Mouse (Mus musculus) limb, embryonic 10.5 days (tissue): ENCODE results near the gene Krt88. TPM values are rescaled to one million over a fixed set of nuclear protein-coding genes. Genes with fewer than 3 reads are reported as not detected.

Experiments
- DNase-seq: peaks from one replicate; pipeline ENCODE4 v3.0.0-alpha.2; 2017; ENCODE audit warnings: low spot score
- H3K27ac ChIP-seq: fragments of 300-500 bp; sonication (generic); 2 replicates; pipeline ENCODE4 v1.5.1; 2016; ENCODE audit warnings: mild to moderate bottlenecking
- H3K27me3 ChIP-seq: fragments of 300-500 bp; sonication (generic); 2 replicates; pipeline ENCODE4 v1.6.1; 2016; ENCODE audit warnings: low read depth, mild to moderate bottlenecking; ENCODE audit not compliant: poor library complexity, severe bottlenecking
- H3K36me3 ChIP-seq: fragments of 300-500 bp; sonication (generic); 2 replicates; pipeline ENCODE4 v1.6.1; 2016; ENCODE audit warnings: mild to moderate bottlenecking, moderate library complexity
- H3K4me1 ChIP-seq: fragments of 300-500 bp; sonication (generic); 2 replicates; pipeline ENCODE4 v1.6.1; 2016
- H3K4me3 ChIP-seq: fragments of 300-500 bp; sonication (generic); 2 replicates; pipeline ENCODE4 v1.5.1; 2016; ENCODE audit warnings: mild to moderate bottlenecking, moderate library complexity
- H3K9me3 ChIP-seq: fragments of 300-500 bp; sonication (generic); replicated peaks from 2 replicates; pipeline ENCODE4 v1.6.1; 2016; ENCODE audit warnings: mild to moderate bottlenecking
- WGBS: fragments of 180-500 bp; shearing (Covaris S2); methylation state at CpG from one replicate; pipeline ENCODE4 v1.1.7; 2016; 5-methylcytosine and 5-hydroxymethylcytosine counted together
- polyA plus RNA-seq: library from polyadenylated mRNA; unstranded; fragments of >200 nt; fragmentation: Nextera tagmentation; extraction: Ambion mirVana; gene quantifications from 2 replicates; pipeline ENCODE4 v1.2.1, GENCODE M21; 2016

The Krt88 gene
- polyA plus RNA-seq, 1 experiment from 2014 or later, result not detected

DNA sequence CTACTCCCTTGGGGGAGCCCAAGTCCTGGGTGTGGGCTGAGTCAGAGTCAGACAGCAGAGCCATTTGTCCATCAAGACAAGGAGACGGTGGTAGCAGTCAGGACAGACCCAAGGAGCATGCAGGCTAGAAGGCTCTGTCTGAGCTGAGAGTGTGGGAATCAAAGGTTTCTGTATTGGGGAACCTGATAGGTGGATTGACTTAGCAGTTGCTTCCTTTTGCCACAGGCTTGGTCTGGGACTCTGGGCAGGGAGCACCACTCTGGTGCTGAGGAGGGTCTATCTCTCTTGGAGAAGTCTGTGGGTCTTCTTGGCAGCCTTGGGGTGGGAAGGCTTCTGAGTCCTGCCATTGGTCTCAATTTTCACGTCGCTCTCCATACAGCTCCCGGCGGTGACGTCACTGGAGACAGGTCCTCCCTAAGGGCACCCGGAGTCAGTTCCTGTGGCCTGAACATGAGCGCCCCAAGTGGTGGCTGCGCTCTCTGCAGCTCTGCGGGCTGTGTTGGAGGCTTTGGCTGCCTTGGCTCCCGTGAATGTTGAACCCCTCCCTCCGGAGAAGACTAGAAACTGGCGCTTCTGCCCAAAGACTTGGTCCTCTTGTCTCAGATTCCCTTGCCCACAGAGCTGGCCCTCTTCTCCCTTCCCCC lies 5.7 kb downstream of the Krt88 start:
- Histone ChIP-seq H3K27me3 (no peaks in the 10 kb centered on the region), H3K4me1 (no peaks in the 10 kb centered on the region), H3K4me3 (no peak overlapping the region)

DNA sequence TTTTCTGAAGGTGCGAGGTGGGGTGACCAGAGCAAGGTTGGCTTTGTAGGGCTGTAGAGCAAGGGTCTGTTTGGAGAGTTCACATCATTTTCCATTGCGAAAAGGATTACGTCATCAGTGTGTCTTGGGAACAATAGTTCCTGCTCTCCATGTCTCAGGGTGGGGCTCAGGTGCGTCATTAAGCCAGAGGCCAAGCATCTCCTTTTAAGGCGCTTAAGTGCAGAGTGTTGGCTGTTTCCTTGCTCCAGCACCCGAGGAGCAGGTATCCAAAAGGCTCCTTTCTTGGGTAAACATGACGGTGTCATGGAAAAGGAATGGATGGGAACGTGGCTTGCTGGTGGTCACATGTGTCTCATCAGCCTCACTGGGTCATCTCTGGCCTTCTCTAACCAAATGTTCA lies 7.2 kb downstream of the Krt88 start:
- H3K27me3 ChIP-seq, result no peaks in the 10 kb centered on the region
- no peak overlapping the region for H3K4me3 ChIP-seq
- 90% methylated on average over 8 of the region's 8 CpGs for WGBS
- H3K9me3 ChIP-seq, result no peaks in the 10 kb centered on the region
- no peak overlapping the region for H3K27ac ChIP-seq
- H3K4me1 ChIP-seq, result 0 out of 2 replicates have a peak, but pooled peaks cover 4% of the 10 kb centered on the region
- H3K36me3 ChIP-seq, result no peaks in the 10 kb centered on the region
- DNase-seq, result no peak

More for the DNA sequence above, 5.7 kb downstream of the Krt88 start:
- DNase-seq, result peak; percentile 82
- H3K27ac ChIP-seq, result no peak overlapping the region
- 5% methylated on average over 13 of the region's 13 CpGs for WGBS
- no peaks in the 10 kb centered on the region for H3K36me3 ChIP-seq
- no peaks in the 10 kb centered on the region for H3K9me3 ChIP-seq

GRCm38 (mm10) chr15:101455292-101455691 lies 7.7 kb downstream of the Krt88 start:
- Histone ChIP-seq H3K4me3 (no peak overlapping the region), H3K27me3 (no peaks in the 10 kb centered on the region), H3K9me3 (no peaks in the 10 kb centered on the region), H3K27ac (no peak overlapping the region), H3K36me3 (no peaks in the 10 kb centered on the region), H3K4me1 (0 out of 2 replicates have a peak, but pooled peaks cover 4% of the 10 kb centered on the region)
- no peak for DNase-seq
- 91% methylated on average over 2 of the region's 2 CpGs for WGBS

DNA sequence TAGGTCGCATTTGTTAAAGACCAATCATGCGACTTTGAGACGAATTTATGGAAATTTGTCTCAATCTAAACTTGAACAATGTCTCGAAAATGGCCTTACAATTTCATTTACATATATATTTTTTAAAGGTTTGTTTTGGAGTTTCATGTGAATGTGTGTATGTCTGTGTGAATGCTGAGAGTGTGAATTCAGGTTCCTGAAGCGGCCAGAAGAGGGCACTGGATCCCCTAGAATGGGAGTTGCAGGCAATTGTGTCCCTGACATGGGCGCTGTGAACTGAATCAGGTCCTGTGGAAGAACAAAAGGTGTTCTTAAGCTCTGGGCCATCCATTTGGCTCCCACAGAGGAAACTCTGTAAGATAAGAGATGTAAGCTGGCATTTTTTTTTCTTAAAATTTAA lies 8.3 kb downstream of the Krt88 start:
- Histone ChIP-seq H3K4me1 (0 out of 2 replicates have a peak, but pooled peaks cover 4% of the 10 kb centered on the region), H3K27me3 (no peaks in the 10 kb centered on the region), H3K9me3 (no peaks in the 10 kb centered on the region), H3K4me3 (no peak overlapping the region), H3K36me3 (no peaks in the 10 kb centered on the region), H3K27ac (no peak overlapping the region)
- no peak for DNase-seq
- 87% methylated on average over 6 of the region's 6 CpGs for WGBS

DNA sequence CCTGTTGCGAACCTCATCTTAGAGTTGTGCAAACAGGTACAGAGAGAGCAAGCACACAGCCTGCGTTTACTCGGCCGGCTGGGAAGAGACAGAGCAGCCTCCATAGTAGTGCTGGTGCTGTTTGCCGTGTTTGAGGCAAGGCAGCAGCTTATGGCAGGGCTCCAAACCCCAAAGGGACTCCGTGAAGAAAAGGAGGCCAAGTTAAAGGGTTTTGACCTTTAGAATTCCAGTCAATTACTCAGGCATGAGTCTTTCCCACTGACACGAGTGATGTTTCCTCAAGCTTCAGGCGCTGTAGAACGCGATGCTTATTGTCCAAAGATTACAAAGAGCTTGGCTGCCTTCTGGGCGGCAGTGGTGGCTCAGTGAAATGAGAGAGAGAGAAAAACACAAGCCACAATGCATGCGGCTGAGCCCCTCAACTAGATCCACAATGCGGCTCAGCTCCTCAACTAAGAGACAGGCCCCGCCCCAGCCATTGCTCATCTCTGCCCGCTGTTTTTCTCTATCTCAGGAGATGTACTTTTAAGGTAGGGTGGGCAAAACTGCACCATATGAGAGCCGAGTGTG lies 10.9 kb downstream of the Krt88 start:
- no peaks in the 10 kb centered on the region for H3K36me3 ChIP-seq
- no peaks in the 10 kb centered on the region for H3K27me3 ChIP-seq
- H3K4me1 ChIP-seq, result 0 out of 2 replicates have a peak, but pooled peaks cover 4% of the 10 kb centered on the region
- WGBS, result 81% methylated on average over 16 of the region's 16 CpGs
- no peak overlapping the region for H3K27ac ChIP-seq
- H3K4me3 ChIP-seq, result no peak overlapping the region
- no peak for DNase-seq
- H3K9me3 ChIP-seq, result no peaks in the 10 kb centered on the region

- H3K4me3 ChIP-seq, result no peak overlapping the region
- WGBS, result 84% methylated on average over 14 of the region's 14 CpGs
- H3K27ac ChIP-seq, result no peak overlapping the region
Measured at GRCm38 (mm10) chr15:101459283-101459682, 11.7 kb downstream of the Krt88 start.

DNA sequence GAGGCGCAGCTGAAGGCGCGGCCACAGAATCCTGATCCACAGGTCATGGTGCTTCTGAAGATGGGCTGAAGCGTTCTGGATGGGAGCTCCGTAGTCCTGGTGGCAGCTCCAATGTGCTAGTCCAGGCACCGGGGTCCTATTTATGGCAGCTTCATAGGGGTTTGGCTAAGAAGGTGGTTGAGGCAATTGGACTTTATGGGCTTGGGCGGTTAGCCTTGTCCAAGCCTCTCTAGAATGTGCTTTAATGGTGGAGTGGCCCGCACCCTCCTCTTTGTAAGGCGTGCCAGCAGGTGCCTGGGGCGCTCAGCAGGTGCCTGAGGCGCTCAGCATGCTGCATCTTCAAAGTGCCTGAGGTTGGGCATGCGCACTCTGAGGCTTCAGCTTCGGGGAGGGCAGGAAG lies 16.1 kb downstream of the Krt88 start, which contains the start of gene Krt81:
Gene Krt81 (minus strand): TSS at position 101 of the 400 bp plus-strand sequence.
- 86% methylated on average over 13 of the region's 13 CpGs for WGBS
- DNase-seq, result no peak
- Histone ChIP-seq H3K27me3 (no peaks in the 10 kb centered on the region), H3K36me3 (no peaks in the 10 kb centered on the region), H3K4me3 (no peak within 1 kb of the TSS), H3K9me3 (no peaks in the 10 kb centered on the region), H3K4me1 (0 out of 2 replicates have a peak, but pooled peaks cover 4% of the 10 kb centered on the region), H3K27ac (no peak within 1 kb of the TSS)

More at GRCm38 (mm10) chr15:101459283-101459682, 11.7 kb downstream of the Krt88 start:
- H3K4me1 ChIP-seq, result 0 out of 2 replicates have a peak, but pooled peaks cover 4% of the 10 kb centered on the region
- no peaks in the 10 kb centered on the region for H3K27me3 ChIP-seq
- H3K36me3 ChIP-seq, result no peaks in the 10 kb centered on the region
- DNase-seq, result no peak
- H3K9me3 ChIP-seq, result no peaks in the 10 kb centered on the region

DNA sequence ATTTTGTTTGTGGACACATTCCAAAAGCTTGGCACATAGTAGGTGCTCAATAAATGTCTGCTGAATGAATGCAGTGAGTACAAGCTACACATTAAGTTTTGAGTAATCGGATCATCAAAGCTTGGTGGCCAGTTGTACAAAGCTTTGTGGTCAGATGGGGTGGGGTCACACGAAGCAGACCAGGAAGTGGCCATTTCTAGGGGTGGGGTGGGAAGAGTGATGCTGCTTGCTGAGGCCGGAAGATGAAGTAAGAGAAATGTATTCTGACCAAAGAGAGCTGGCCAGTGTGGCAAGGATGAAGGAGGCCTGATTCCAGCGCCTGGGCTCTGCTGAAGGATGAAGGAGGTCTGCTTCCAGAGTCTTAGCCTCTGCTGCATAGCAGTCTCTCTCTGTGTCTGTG lies 21.5 kb downstream of the Krt88 start:
- Histone ChIP-seq H3K27me3 (no peaks in the 10 kb centered on the region), H3K27ac (no peak overlapping the region), H3K4me1 (no peaks in the 10 kb centered on the region), H3K9me3 (no peaks in the 10 kb centered on the region), H3K36me3 (no peaks in the 10 kb centered on the region), H3K4me3 (no peak overlapping the region)
- 89% methylated on average over 4 of the region's 4 CpGs for WGBS
- no peak for DNase-seq

- Histone ChIP-seq H3K36me3 (no peaks in the 10 kb centered on the region), H3K27ac (no peak within 1 kb of the TSS), H3K9me3 (no peaks in the 10 kb centered on the region), H3K4me1 (no peaks in the 10 kb centered on the region), H3K27me3 (peaks cover 7% of the 10 kb centered on the region; the same call in 1 of the 2 replicates), H3K4me3 (no peak within 1 kb of the TSS)
- 28% methylated on average over 10 of the region's 10 CpGs for WGBS
- peak; percentile 82 for DNase-seq
Measured at GRCm38 (mm10) chr15:101472952-101473528, 25.5 kb downstream of the Krt88 start, which contains the start of gene Krt86. TSS of gene Krt86 (plus strand) at chr15:101473478.

- no peaks in the 10 kb centered on the region for H3K36me3 ChIP-seq
- peaks cover 10% of the 10 kb centered on the region for H3K4me1 ChIP-seq
- H3K27ac ChIP-seq, result no peak overlapping the region
- WGBS, result 8% methylated on average over 31 of the region's 31 CpGs
- peak overlapping the region; percentile 40 for H3K4me3 ChIP-seq
- H3K9me3 ChIP-seq, result no peaks in the 10 kb centered on the region
- peak; percentile 71 for DNase-seq
- H3K27me3 ChIP-seq, result peaks cover 30% of the 10 kb centered on the region
Measured at GRCm38 (mm10) chr15:101479007-101479665, 31.6 kb downstream of the Krt88 start.

DNA sequence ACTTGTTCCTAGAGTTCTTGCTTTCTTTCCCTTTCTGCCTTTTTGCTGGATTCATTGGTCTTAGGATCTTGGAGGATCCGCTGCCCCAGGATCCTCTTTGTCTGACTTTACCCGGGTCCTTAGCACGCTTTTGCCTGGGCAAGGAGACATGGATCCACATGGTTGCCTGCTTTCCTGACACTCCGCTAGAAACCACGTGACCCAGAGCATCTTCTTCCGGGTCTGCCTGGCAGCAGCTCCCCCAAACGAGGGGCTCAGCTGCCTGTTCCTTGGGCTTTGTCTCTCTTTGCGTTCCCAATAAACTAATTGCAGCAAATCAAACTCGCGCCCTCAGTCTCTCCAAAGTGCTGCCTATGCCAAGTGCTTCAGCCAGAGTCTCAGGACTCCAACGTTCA lies 32.1 kb downstream of the Krt88 start:
- Histone ChIP-seq H3K27ac (no peak overlapping the region), H3K4me3 (peak overlapping the region; percentile 40), H3K36me3 (no peaks in the 10 kb centered on the region), H3K9me3 (no peaks in the 10 kb centered on the region), H3K27me3 (peaks cover 30% of the 10 kb centered on the region), H3K4me1 (peaks cover 10% of the 10 kb centered on the region)
- WGBS, result 40% methylated on average over 11 of the region's 11 CpGs
- DNase-seq, result no peak

GRCm38 (mm10) chr15:101482056-101482455 lies 34.5 kb downstream of the Krt88 start:
- H3K4me3 ChIP-seq, result no peak overlapping the region
- DNase-seq, result no peak
- no peaks in the 10 kb centered on the region for H3K36me3 ChIP-seq
- no peaks in the 10 kb centered on the region for H3K9me3 ChIP-seq
- WGBS, result 48% methylated on average over 4 of the region's 4 CpGs
- H3K27me3 ChIP-seq, result peaks cover 30% of the 10 kb centered on the region
- H3K4me1 ChIP-seq, result peaks cover 17% of the 10 kb centered on the region
- H3K27ac ChIP-seq, result no peak overlapping the region

GRCm38 (mm10) chr15:101483646-101484045 lies 36.1 kb downstream of the Krt88 start:
- peaks cover 17% of the 10 kb centered on the region for H3K27me3 ChIP-seq
- no peak for DNase-seq
- no peak overlapping the region for H3K4me3 ChIP-seq
- no peak overlapping the region for H3K27ac ChIP-seq
- H3K4me1 ChIP-seq, result peaks cover 17% of the 10 kb centered on the region
- no peaks in the 10 kb centered on the region for H3K9me3 ChIP-seq
- 85% methylated on average over 1 of the region's 1 CpGs for WGBS
- no peaks in the 10 kb centered on the region for H3K36me3 ChIP-seq
